Comparison of ENCODE assay signal across 10 mouse cellular contexts in the genomic region with DNA sequence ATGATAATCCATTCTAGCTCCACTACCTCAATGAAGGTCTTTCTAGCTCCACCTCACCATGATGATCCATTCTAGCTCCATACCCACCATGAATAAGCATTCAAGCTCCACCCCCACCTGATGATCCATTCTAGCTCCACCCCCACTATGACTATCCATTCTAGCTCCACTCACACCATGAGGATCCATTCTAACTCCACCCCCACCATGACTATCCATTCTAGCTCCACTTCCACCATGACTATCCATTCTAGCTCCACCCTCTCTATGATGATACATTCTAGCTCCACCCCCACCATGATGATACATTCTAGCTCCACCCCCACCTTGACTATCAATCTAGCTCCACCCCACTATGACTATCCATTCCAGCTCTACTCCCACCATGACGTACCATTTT. TPM values are rescaled to one million over a fixed set of nuclear protein-coding genes. Genes with fewer than 3 reads are reported as not detected.
DNase-seq lines count a peak whose midpoint lies in the region; ATAC-seq and TF ChIP-seq lines count a peak whose summit lies in the region.
"Had no signal": no experiment of that assay in that cellular context is flagged by ENCODE, and none has a peak within 500 bp of the region (broad histone marks: within the 10 kb centered on the region; RNA-seq: fewer than 3 reads in every experiment).

No protein-coding gene starts in this region.

- no peaks in the 10 kb centered on the region for H3K79me2 ChIP-seq in heart, adult 2 months (replicated peaks; ENCODE audit: control insufficient read depth, insufficient read depth, low read length)

- H3K9me3 ChIP-seq in heart, embryonic 12.5 days (replicated peaks) = no peaks in the 10 kb centered on the region
- no peaks in the 10 kb centered on the region for H3K9me3 ChIP-seq in midbrain, embryonic 12.5 days
- H3K9me3 ChIP-seq in midbrain, embryonic 10.5 days (replicated peaks) = 0 out of 2 replicates have a peak, but pooled peaks cover 3% of the 10 kb centered on the region
- no peaks in the 10 kb centered on the region for H3K9me3 ChIP-seq in limb, embryonic 14.5 days (ENCODE audit: control insufficient read depth, low read length)
- no peaks in the 10 kb centered on the region for H3K9me3 ChIP-seq in stomach, embryonic 14.5 days (ENCODE audit: control insufficient read depth, low read depth, low read length)
- H3K9me3 ChIP-seq: neural tube, embryonic 13.5 days had no signal

- no peak for TF ChIP-seq CTCF in heart, adult 2 months (IDR thresholded peaks at IDR 0.05)

- H3K4me1 ChIP-seq in heart, embryonic 12.5 days (replicated peaks) = peaks cover 14% of the 10 kb centered on the region
- H3K4me1 ChIP-seq in heart, adult 2 months (ENCODE audit: control insufficient read depth, insufficient read depth, low read length) = peaks cover 2% of the 10 kb centered on the region; the same call in 1 of the 2 replicates
- H3K4me1 ChIP-seq in midbrain, embryonic 12.5 days = peaks cover 9% of the 10 kb centered on the region; the same call in 1 of the 2 replicates
- no peaks in the 10 kb centered on the region for H3K4me1 ChIP-seq in midbrain, embryonic 10.5 days
- 0 out of 2 replicates have a peak, but pooled peaks cover 4% of the 10 kb centered on the region for H3K4me1 ChIP-seq in limb, embryonic 14.5 days (ENCODE audit: control insufficient read depth, insufficient read depth, low read length)
- H3K4me1 ChIP-seq in stomach, embryonic 14.5 days (ENCODE audit: control insufficient read depth, insufficient read depth, low read length) = peaks cover 5% of the 10 kb centered on the region; the same call in 1 of the 2 replicates

- H3K27me3 ChIP-seq in heart, embryonic 12.5 days (replicated peaks) = no peaks in the 10 kb centered on the region
- no peaks in the 10 kb centered on the region for H3K27me3 ChIP-seq in heart, adult 2 months (ENCODE audit: control insufficient read depth, insufficient read depth, low read length)
- no peaks in the 10 kb centered on the region for H3K27me3 ChIP-seq in midbrain, embryonic 12.5 days
- no peaks in the 10 kb centered on the region for H3K27me3 ChIP-seq in midbrain, embryonic 10.5 days (ENCODE audit: low read depth, poor library complexity, severe bottlenecking)
- H3K27me3 ChIP-seq in limb, embryonic 14.5 days (ENCODE audit: control insufficient read depth, insufficient read depth, low read length) = no peaks in the 10 kb centered on the region
- no peaks in the 10 kb centered on the region for H3K27me3 ChIP-seq in stomach, embryonic 14.5 days (ENCODE audit: control insufficient read depth, insufficient read depth, low read length)
- H3K27me3 ChIP-seq: neural tube, embryonic 13.5 days had no signal

- no peaks in the 10 kb centered on the region for H3K36me3 ChIP-seq in heart, embryonic 12.5 days
- H3K36me3 ChIP-seq in heart, adult 2 months (ENCODE audit: control insufficient read depth, insufficient read depth, low read length) = no peaks in the 10 kb centered on the region
- H3K36me3 ChIP-seq in midbrain, embryonic 12.5 days = no peaks in the 10 kb centered on the region
- H3K36me3 ChIP-seq in midbrain, embryonic 10.5 days = no peaks in the 10 kb centered on the region
- no peaks in the 10 kb centered on the region for H3K36me3 ChIP-seq in limb, embryonic 14.5 days (ENCODE audit: control insufficient read depth, insufficient read depth, low read length)
- no peaks in the 10 kb centered on the region for H3K36me3 ChIP-seq in stomach, embryonic 14.5 days (ENCODE audit: control insufficient read depth, insufficient read depth, low read length)
- H3K36me3 ChIP-seq: neural tube, embryonic 13.5 days had no signal

- no peak overlapping the region for H3K27ac ChIP-seq in heart, embryonic 12.5 days (ENCODE audit: poor library complexity, severe bottlenecking)
- H3K27ac ChIP-seq in heart, adult 2 months = no peak overlapping the region
- H3K27ac ChIP-seq in midbrain, embryonic 12.5 days (replicated peaks) = no peak overlapping the region
- no peak overlapping the region for H3K27ac ChIP-seq in midbrain, embryonic 10.5 days (replicated peaks)
- no peak overlapping the region for H3K27ac ChIP-seq in limb, embryonic 14.5 days (replicated peaks; ENCODE audit: low read depth, low read length)
- H3K27ac ChIP-seq in stomach, embryonic 14.5 days (ENCODE audit: low read length) = no peak overlapping the region
- H3K27ac ChIP-seq: neural tube, embryonic 13.5 days had no signal

- H3K9ac ChIP-seq in heart, embryonic 12.5 days = no peak overlapping the region
- H3K9ac ChIP-seq in heart, adult 2 months (ENCODE audit: low read depth, low read length) = no peak overlapping the region
- no peak overlapping the region for H3K9ac ChIP-seq in midbrain, embryonic 12.5 days (replicated peaks)
- no peak overlapping the region for H3K9ac ChIP-seq in limb, embryonic 14.5 days (ENCODE audit: low read depth, low read length, severe bottlenecking)
- no peak overlapping the region for H3K9ac ChIP-seq in stomach, embryonic 14.5 days (replicated peaks; ENCODE audit: low read depth, low read length)
- H3K9ac ChIP-seq: neural tube, embryonic 13.5 days had no signal

- WGBS in heart, embryonic 12.5 days = 85% methylated on average over 1 of the region's 1 CpGs
- 89% methylated on average over 1 of the region's 1 CpGs for WGBS in heart, adult 2 months
- WGBS in midbrain, embryonic 12.5 days = 91% methylated on average over 1 of the region's 1 CpGs
- 94% methylated on average over 1 of the region's 1 CpGs for WGBS in midbrain, embryonic 10.5 days
- 100% methylated on average over 1 of the region's 1 CpGs for WGBS in limb, embryonic 14.5 days
- 93% methylated on average over 1 of the region's 1 CpGs for WGBS in stomach, embryonic 14.5 days

- no peak overlapping the region for H3K4me3 ChIP-seq in heart, embryonic 12.5 days
- no peak overlapping the region for H3K4me3 ChIP-seq in heart, adult 2 months
- no peak overlapping the region for H3K4me3 ChIP-seq in midbrain, embryonic 12.5 days
- no peak overlapping the region for H3K4me3 ChIP-seq in midbrain, embryonic 10.5 days
- H3K4me3 ChIP-seq in limb, embryonic 14.5 days (replicated peaks; ENCODE audit: low read length) = no peak overlapping the region
- no peak overlapping the region for H3K4me3 ChIP-seq in stomach, embryonic 14.5 days (ENCODE audit: low read depth, low read length)
- H3K4me3 ChIP-seq: neural tube, embryonic 13.5 days had no signal

- no peak for TF ChIP-seq POLR2A in heart, adult 2 months (IDR thresholded peaks at IDR 0.05; ENCODE audit: insufficient read depth, low read depth, low read length)
- no peak for TF ChIP-seq POLR2A in limb, embryonic 14.5 days (IDR thresholded peaks at IDR 0.05; ENCODE audit: borderline replicate concordance, extremely low read depth, insufficient read depth, insufficient read length)

- ATAC-seq in heart, embryonic 12.5 days (ENCODE audit: insufficient number of reproducible peaks, low FRiP score) = peak; percentile 71
- ATAC-seq in midbrain, embryonic 12.5 days (ENCODE audit: low FRiP score, low read depth) = peak; percentile 34; the same call in 1 of the 2 replicates
- 0 out of 2 replicates have a peak, but pooled peaks have one; percentile 34 for ATAC-seq in limb, embryonic 14.5 days (ENCODE audit: low FRiP score, low read depth)
- ATAC-seq in stomach, embryonic 14.5 days (ENCODE audit: insufficient number of reproducible peaks, insufficient read depth, low FRiP score, low read depth) = 0 out of 2 replicates have a peak, but pooled peaks have one; percentile 61
- ATAC-seq: inflammation-experienced regulatory T-cells, adult 6 months had no signal

- intact Hi-C loops in heart, adult 2 months (cut with DNase I) = no loop called here

- no peak overlapping the region for H3K4me2 ChIP-seq in heart, embryonic 12.5 days
- H3K4me2 ChIP-seq in midbrain, embryonic 12.5 days (replicated peaks) = no peak overlapping the region
- H3K4me2 ChIP-seq in limb, embryonic 14.5 days (replicated peaks; ENCODE audit: low read depth, low read length, severe bottlenecking) = no peak overlapping the region
- no peak overlapping the region for H3K4me2 ChIP-seq in stomach, embryonic 14.5 days (replicated peaks; ENCODE audit: low read depth, low read length)
- H3K4me2 ChIP-seq: neural tube, embryonic 13.5 days had no signal

- no peak for TF ChIP-seq EP300 in heart, adult 2 months (IDR thresholded peaks at IDR 0.05; ENCODE audit: insufficient read depth, low read depth, low read length)

- DNase-seq in heart, adult 2 months = no peak
- DNase-seq in midbrain, embryonic 10.5 days (ENCODE audit: low spot score) = no peak
- no peak for DNase-seq in limb, embryonic 14.5 days (ENCODE audit: low spot score)
- DNase-seq in layer of hippocampus, adult 18-20 months (ENCODE audit: low spot score in 2 of 2) = no peak
- no peak for DNase-seq in left cerebral cortex, adult 18-20 months (ENCODE audit: low spot score in 2 of 2)

RNA-seq across cellular contexts. Expression of a gene that starts 3.6 kb away (rescaled TPM):
- 0.13 and 0.15 TPM in 2 replicates for polyA plus RNA-seq in heart, embryonic 12.5 days (2016; fragmentation: Nextera tagmentation; extraction: Ambion mirVana)
- under 1 TPM; 0.25 to 0.29 TPM for total RNA-seq in heart, adult 2 months (2021)
- 0.18 and 0.27 TPM in 2 replicates for polyA plus RNA-seq in heart, adult 2 months (2012; rRNA removed)
- polyA plus RNA-seq in midbrain, embryonic 12.5 days (2016; fragmentation: Nextera tagmentation; extraction: Ambion mirVana) = 0.10 and 0.18 TPM in 2 replicates
- polyA plus RNA-seq in midbrain, embryonic 10.5 days (2016; fragmentation: Nextera tagmentation; extraction: Ambion mirVana) = not detected in 2 replicates
- polyA plus RNA-seq in limb, embryonic 14.5 days (2012; rRNA removed) = 0.15 and 0.26 TPM in 2 replicates
- polyA plus RNA-seq in limb, embryonic 14.5 days (2014; fragmentation: Nextera tagmentation; extraction: Ambion mirVana) = 0.21 TPM in 1 of 2 replicates, not detected in the other
- 0.14 TPM in 2 replicates for polyA plus RNA-seq in stomach, embryonic 14.5 days (2014; fragmentation: Nextera tagmentation; extraction: Ambion mirVana)
- 10 to 100 TPM; 46.6 to 49.0 TPM for total RNA-seq in layer of hippocampus, adult 18-20 months (2021)
- total RNA-seq in left cerebral cortex, adult 18-20 months (2021) = 10 to 100 TPM; 37.6 to 40.9 TPM
